ENCODE assay signal across 8 mouse cellular contexts in the genomic region with DNA sequence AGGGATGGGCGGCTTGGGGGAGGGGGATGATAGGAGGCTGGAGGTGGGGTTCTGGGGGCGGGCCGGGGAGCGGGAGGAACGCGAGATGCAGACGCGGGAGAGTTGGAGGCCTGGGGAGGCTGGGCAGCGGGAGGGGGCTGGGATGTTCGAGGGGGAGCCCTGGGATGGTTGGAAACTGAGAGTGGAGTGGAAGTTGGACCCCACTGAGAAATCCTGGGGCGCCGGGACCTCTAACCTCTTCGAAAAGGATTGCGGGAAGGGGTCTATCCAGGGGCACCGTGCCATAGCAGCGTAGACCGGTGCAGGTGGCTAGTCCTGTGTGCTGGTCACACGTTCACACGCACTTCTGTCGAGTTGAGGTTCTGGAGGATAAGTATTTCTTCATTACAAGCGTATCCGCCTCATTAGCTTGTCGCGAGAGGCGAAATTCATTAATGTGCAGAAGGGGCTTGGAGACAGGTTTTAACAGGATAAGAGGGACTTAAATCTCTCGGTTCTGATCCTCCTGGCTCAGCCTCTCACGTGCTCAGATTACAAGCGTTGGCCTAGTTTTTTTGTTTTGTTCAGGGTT. TPM values are rescaled to one million over a fixed set of nuclear protein-coding genes. Genes with fewer than 3 reads are reported as not detected.
DNase-seq lines count a peak whose midpoint lies in the region; ATAC-seq and TF ChIP-seq lines count a peak whose summit lies in the region.

No protein-coding gene starts in this region.

- peak overlapping the region; percentile 21; the same call in 1 of the 2 replicates for H3K27ac ChIP-seq in heart, embryonic 12.5 days (ENCODE audit: poor library complexity, severe bottlenecking)
- H3K27ac ChIP-seq in hindbrain, postnatal 0 days, result peak overlapping the region; percentile 80

- peaks cover 7% of the 10 kb centered on the region; the same call in 1 of the 2 replicates for H3K36me3 ChIP-seq in heart, embryonic 12.5 days
- H3K36me3 ChIP-seq in hindbrain, postnatal 0 days (ENCODE audit: insufficient read depth, low read length), result no peaks in the 10 kb centered on the region

- no peak for TF ChIP-seq CTCF in brain, embryonic 14.5 days (IDR thresholded peaks at IDR 0.05; ENCODE audit: borderline replicate concordance, extremely low read depth, insufficient read depth, insufficient read length)
- no peak for TF ChIP-seq CTCF in hindbrain, postnatal 0 days (IDR thresholded peaks at IDR 0.05; ENCODE audit: low read depth)

- under 1% methylated on average over 27 of the region's 28 CpGs for WGBS in heart, embryonic 12.5 days
- WGBS in hindbrain, postnatal 0 days, result under 1% methylated on average over 27 of the region's 28 CpGs

- TF ChIP-seq POLR2A in brain, embryonic 14.5 days (IDR thresholded peaks at IDR 0.05; ENCODE audit: borderline replicate concordance, extremely low read depth, insufficient read depth, insufficient read length, poor library complexity, severe bottlenecking), result 0 out of 2 replicates have a peak, but pooled peaks have one; percentile 2

- H3K4me3 ChIP-seq in heart, embryonic 12.5 days, result peak overlapping the region; percentile 88
- peak overlapping the region; percentile 70 for H3K4me3 ChIP-seq in hindbrain, postnatal 0 days (ENCODE audit: low read length)

- H3K4me1 ChIP-seq in heart, embryonic 12.5 days (replicated peaks), result peaks cover 18% of the 10 kb centered on the region
- H3K4me1 ChIP-seq in hindbrain, postnatal 0 days (ENCODE audit: insufficient read depth, low read length), result 0 out of 2 replicates have a peak, but pooled peaks cover 5% of the 10 kb centered on the region

- peak; percentile 53 for ATAC-seq in heart, embryonic 12.5 days (ENCODE audit: insufficient number of reproducible peaks, low FRiP score)
- ATAC-seq in hindbrain, postnatal 0 days, result peak; percentile 11; the same call in 1 of the 2 replicates

- no peak for DNase-seq in heart, adult 8-10 months (ENCODE audit: low spot score)
- DNase-seq in 416B (ENCODE audit: low read depth), result peak; percentile 61
- peak; percentile 72 for DNase-seq in brain, embryonic 14.5 days (ENCODE audit: low read depth)
- DNase-seq in hindbrain, postnatal 0 days (ENCODE audit: low spot score), result peak; percentile 44
- peak; percentile 43 for DNase-seq in naive thymus-derived CD4-positive, alpha-beta T cell, adult 2 months (ENCODE audit: low read depth)
- DNase-seq in adrenal gland, adult (ENCODE audit: inconsistent age in 2 of 2, low spot score in 1 of 2), result no peak
- no peak for DNase-seq in T-cell, adult 2 months (ENCODE audit: low spot score)

- no peaks in the 10 kb centered on the region for H3K27me3 ChIP-seq in heart, embryonic 12.5 days (replicated peaks)
- no peaks in the 10 kb centered on the region for H3K27me3 ChIP-seq in hindbrain, postnatal 0 days (ENCODE audit: insufficient read depth, low read length)

- H3K4me2 ChIP-seq in heart, embryonic 12.5 days, result peak overlapping the region; percentile 98
- H3K4me2 ChIP-seq in hindbrain, postnatal 0 days (ENCODE audit: low read depth, low read length), result peak overlapping the region; percentile 81

- peak overlapping the region; percentile 91 for H3K9ac ChIP-seq in heart, embryonic 12.5 days
- H3K9ac ChIP-seq in hindbrain, postnatal 0 days (replicated peaks; ENCODE audit: low read length), result peak overlapping the region; percentile 67

- no peaks in the 10 kb centered on the region for H3K9me3 ChIP-seq in heart, embryonic 12.5 days (replicated peaks)
- no peaks in the 10 kb centered on the region for H3K9me3 ChIP-seq in hindbrain, postnatal 0 days (ENCODE audit: low read length)

RNA-seq across cellular contexts. Expression of gene Zfp444, which starts 0.7 kb away (rescaled TPM):
- polyA plus RNA-seq in heart, embryonic 12.5 days (2016; fragmentation: Nextera tagmentation; extraction: Ambion mirVana), result 30.2 and 31.3 TPM in 2 replicates
- 10 to 100 TPM in 2 of 4 experiments, 1 to 10 TPM in 2; 7.0 to 10.3 (median 9.9) TPM for total RNA-seq in heart, adult 8-10 months (2022)
- polyA plus RNA-seq in brain, embryonic 14.5 days (2012; rRNA removed), result 80.7 and 95.5 TPM in 2 replicates
- total RNA-seq in hindbrain, postnatal 0 days (2014; rRNA removed), result 84.3 and 105 TPM in 2 replicates
- 69.2 and 70.5 TPM in 2 replicates for polyA plus RNA-seq in hindbrain, postnatal 0 days (2015; fragmentation: Nextera tagmentation; extraction: Ambion mirVana)

RNA-seq across cellular contexts. Expression of gene Zfp787, which starts 17.0 kb away (rescaled TPM):
- polyA plus RNA-seq in heart, embryonic 12.5 days (2016; fragmentation: Nextera tagmentation; extraction: Ambion mirVana), result 26.0 and 27.7 TPM in 2 replicates
- total RNA-seq in heart, adult 8-10 months (2022), result 10 to 100 TPM; 24.7 to 29.4 (median 28.0) TPM
- polyA plus RNA-seq in brain, embryonic 14.5 days (2012; rRNA removed), result 47.4 and 54.0 TPM in 2 replicates
- 71.0 and 85.9 TPM in 2 replicates for total RNA-seq in hindbrain, postnatal 0 days (2014; rRNA removed)
- polyA plus RNA-seq in hindbrain, postnatal 0 days (2015; fragmentation: Nextera tagmentation; extraction: Ambion mirVana), result 53.9 and 61.4 TPM in 2 replicates

RNA-seq across cellular contexts. Expression of gene Galp, which starts 24.1 kb away (rescaled TPM):
- polyA plus RNA-seq in heart, embryonic 12.5 days (2016; fragmentation: Nextera tagmentation; extraction: Ambion mirVana), result not detected in 2 replicates
- total RNA-seq in heart, adult 8-10 months (2022), result not detected
- not detected in 2 replicates for polyA plus RNA-seq in brain, embryonic 14.5 days (2012; rRNA removed)
- not detected in 2 replicates for total RNA-seq in hindbrain, postnatal 0 days (2014; rRNA removed)
- not detected in 2 replicates for polyA plus RNA-seq in hindbrain, postnatal 0 days (2015; fragmentation: Nextera tagmentation; extraction: Ambion mirVana)

RNA-seq across cellular contexts. Expression of gene Zscan5b, which starts 49.3 kb away (rescaled TPM):
- polyA plus RNA-seq in heart, embryonic 12.5 days (2016; fragmentation: Nextera tagmentation; extraction: Ambion mirVana), result not detected in 2 replicates
- total RNA-seq in heart, adult 8-10 months (2022), result not detected
- not detected in 2 replicates for polyA plus RNA-seq in brain, embryonic 14.5 days (2012; rRNA removed)
- not detected in 2 replicates for total RNA-seq in hindbrain, postnatal 0 days (2014; rRNA removed)
- not detected in 2 replicates for polyA plus RNA-seq in hindbrain, postnatal 0 days (2015; fragmentation: Nextera tagmentation; extraction: Ambion mirVana)

Comparison
In these comparisons a context has a peak if more than half of its experiments do, and no peak if none do; other contexts are left out.
1. DNase-seq: peak in 416B (single experiment), brain, embryonic 14.5 days (single experiment), hindbrain, postnatal 0 days (single experiment) and naive thymus-derived CD4-positive, alpha-beta T cell, adult 2 months (single experiment); none in heart, adult 8-10 months (single experiment), adrenal gland, adult (0 of 2) and T-cell, adult 2 months (single experiment).